Mouse (Mus musculus) cerebellum, adult 2 months (tissue): ENCODE data around the gene Vps36.

Source experiments
- CTCF ChIP-seq: fragments of 200-500 bp; IDR thresholded peaks from 2 replicates; pipeline ENCODE4 v1.5.1; 2011; ENCODE audit warnings: low read depth, mild to moderate bottlenecking, control low read depth, low read length, moderate library complexity, borderline replicate concordance; ENCODE audit not compliant: insufficient read depth
- POLR2A ChIP-seq: fragments of 200-500 bp; IDR thresholded peaks from 2 replicates; pipeline ENCODE4 v1.6.1; 2011; ENCODE audit warnings: low read length, control low read depth, borderline replicate concordance; ENCODE audit not compliant: insufficient read depth

GRCm38 (mm10) chr8:22184884-22185283, 7.7 kb upstream of the Vps36 start:
- TF ChIP-seq CTCF = no peak
- no peak for TF ChIP-seq POLR2A
